Mouse (Mus musculus): ENCODE results near the gene Gm21958.

DNA sequence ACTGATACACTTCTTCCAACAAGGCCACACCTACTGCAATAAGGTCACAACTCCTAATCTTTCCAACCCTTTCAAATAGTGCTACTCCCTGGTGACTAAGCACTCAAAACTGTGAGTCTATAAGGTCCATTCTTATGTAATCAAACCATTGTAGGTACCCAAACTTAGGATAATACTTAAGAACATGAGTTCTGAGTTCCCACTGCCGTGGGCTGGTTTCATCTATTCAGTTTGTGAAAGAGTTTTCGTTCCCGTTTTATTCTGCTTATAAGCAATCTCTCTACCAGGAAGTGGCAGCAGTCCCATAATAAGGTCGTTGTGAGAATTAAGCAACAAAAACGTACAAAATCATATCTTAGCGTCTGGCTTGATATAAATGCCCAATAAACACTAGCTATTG is 45.4 kb downstream of the Gm21958 start:
- TF ChIP-seq CTCF (IDR thresholded peaks at IDR 0.05; ENCODE audit: control insufficient read depth, insufficient read depth, insufficient read length) (no peak), FOSL1 (IDR thresholded peaks at IDR 0.05; ENCODE audit: insufficient read depth, low read length, poor library complexity, severe bottlenecking) (no peak), CEBPB (IDR thresholded peaks at IDR 0.05; ENCODE audit: low read depth) (no peak), MYOD1 (IDR thresholded peaks at IDR 0.05; ENCODE audit: control insufficient read depth, insufficient read length, low read depth) (no peak), MYOG (IDR thresholded peaks at IDR 0.05; ENCODE audit: control insufficient read depth, extremely low read depth, insufficient read length) (no peak), USF1 (IDR thresholded peaks at IDR 0.05; ENCODE audit: low read depth) (no peak)
